Comparison of ENCODE assay signal across 28 mouse cellular contexts in genomic region chr2:33022846-33023245, GRCm38 (mm10). TPM values are rescaled to one million over a fixed set of nuclear protein-coding genes. Genes with fewer than 3 reads are reported as not detected.
A peak's percentile ranks its signal among the peaks of the same experiment; 100 is the strongest.
DNase-seq lines count a peak whose midpoint lies in the region; ATAC-seq and TF ChIP-seq lines count a peak whose summit lies in the region.
"Had no signal": no experiment of that assay in that cellular context is flagged by ENCODE, and none has a peak within 500 bp of the region (broad histone marks: within the 10 kb centered on the region; RNA-seq: fewer than 3 reads in every experiment).

No protein-coding gene starts in this region.

- WGBS in kidney, adult 2 months, result 38% methylated on average over 6 of the region's 6 CpGs
- WGBS in kidney, embryonic 14.5 days, result 46% methylated on average over 6 of the region's 6 CpGs
- 76% methylated on average over 6 of the region's 6 CpGs for WGBS in liver, postnatal 0 days (ENCODE audit: insufficient replicate concordance)
- WGBS in intestine, embryonic 16.5 days, result 82% methylated on average over 6 of the region's 6 CpGs

- DNase-seq in kidney, adult 2 months, result peak; percentile 51
- DNase-seq in kidney, adult 9 months, result peak; percentile 41
- peak; percentile 35 to 60 for DNase-seq in kidney, postnatal 25 days
- no peak for DNase-seq in liver, postnatal 0 days
- DNase-seq in right cerebral cortex, postnatal 14 days, result no peak
- DNase-seq: adrenal gland, adult 8-10 months; adrenal gland, postnatal 25 days; cerebellum, adult 11-12 months; cerebellum, adult 8-10 months; cerebellum, postnatal 10 days; cerebellum, postnatal 36 days; embryo, embryonic 11 days; gastrocnemius, postnatal 25 days; heart, adult 2 months; heart, postnatal 14 days; heart, postnatal 4 days had no signal

- H3K4me1 ChIP-seq in kidney, adult 2 months (ENCODE audit: control insufficient read depth, insufficient read depth, low read length), result no peaks in the 10 kb centered on the region
- H3K4me1 ChIP-seq in kidney, embryonic 14.5 days (ENCODE audit: control insufficient read depth, insufficient read depth, low read length), result no peaks in the 10 kb centered on the region; the same call in 1 of the 2 replicates
- 0 out of 2 replicates have a peak, but pooled peaks cover 3% of the 10 kb centered on the region for H3K4me1 ChIP-seq in liver, postnatal 0 days (ENCODE audit: insufficient read depth)
- no peaks in the 10 kb centered on the region for H3K4me1 ChIP-seq in intestine, embryonic 16.5 days (ENCODE audit: control insufficient read depth, insufficient read depth, low read length)
- H3K4me1 ChIP-seq: embryonic facial prominence, embryonic 10.5 days; embryonic facial prominence, embryonic 13.5 days; forebrain, embryonic 12.5 days; forebrain, embryonic 15.5 days had no signal

- TF ChIP-seq POLR2A in kidney, adult 2 months (IDR thresholded peaks at IDR 0.05; ENCODE audit: low read depth, low read length), result no peak

- no peak overlapping the region for H3K4me2 ChIP-seq in kidney, embryonic 14.5 days (replicated peaks; ENCODE audit: low read depth, low read length)
- no peak overlapping the region for H3K4me2 ChIP-seq in liver, postnatal 0 days (ENCODE audit: low read depth, low read length)
- H3K4me2 ChIP-seq in intestine, embryonic 16.5 days (ENCODE audit: low read depth, low read length), result no peak overlapping the region
- H3K4me2 ChIP-seq: embryonic facial prominence, embryonic 13.5 days; forebrain, embryonic 12.5 days; forebrain, embryonic 15.5 days; heart, embryonic 13.5 days; hindbrain, embryonic 14.5 days had no signal

- H3K27me3 ChIP-seq in kidney, adult 2 months (replicated peaks; ENCODE audit: control insufficient read depth, insufficient read depth, low read length), result no peaks in the 10 kb centered on the region
- no peaks in the 10 kb centered on the region for H3K27me3 ChIP-seq in kidney, embryonic 14.5 days (ENCODE audit: control insufficient read depth, insufficient read depth, low read length)
- no peaks in the 10 kb centered on the region for H3K27me3 ChIP-seq in liver, postnatal 0 days (ENCODE audit: insufficient read depth, low read length)
- no peaks in the 10 kb centered on the region for H3K27me3 ChIP-seq in intestine, embryonic 16.5 days (replicated peaks; ENCODE audit: control insufficient read depth, insufficient read depth, low read length)
- H3K27me3 ChIP-seq: embryonic facial prominence, embryonic 13.5 days; forebrain, embryonic 12.5 days; forebrain, embryonic 15.5 days had no signal

- H3K4me3 ChIP-seq in kidney, adult 2 months (ENCODE audit: insufficient read depth, low read depth, low read length), result no peak overlapping the region
- H3K4me3 ChIP-seq in kidney, embryonic 14.5 days (ENCODE audit: low read length), result no peak overlapping the region
- no peak overlapping the region for H3K4me3 ChIP-seq in liver, postnatal 0 days (ENCODE audit: low read depth, low read length)
- H3K4me3 ChIP-seq in intestine, embryonic 16.5 days (ENCODE audit: low read length), result no peak overlapping the region
- H3K4me3 ChIP-seq: embryonic facial prominence, embryonic 10.5 days; embryonic facial prominence, embryonic 13.5 days; erythroblast, embryonic 14.5 days; forebrain, embryonic 12.5 days; forebrain, embryonic 15.5 days; heart, adult 2 months; heart, embryonic 10.5 days; heart, embryonic 13.5 days had no signal

- H3K36me3 ChIP-seq in kidney, adult 2 months (ENCODE audit: control insufficient read depth, insufficient read depth, low read length), result no peaks in the 10 kb centered on the region
- no peaks in the 10 kb centered on the region for H3K36me3 ChIP-seq in kidney, embryonic 14.5 days (ENCODE audit: control insufficient read depth, insufficient read depth, low read length)
- no peaks in the 10 kb centered on the region for H3K36me3 ChIP-seq in liver, postnatal 0 days (replicated peaks; ENCODE audit: insufficient read depth, low read length)
- H3K36me3 ChIP-seq in intestine, embryonic 16.5 days (ENCODE audit: control insufficient read depth, insufficient read depth, low read length), result no peaks in the 10 kb centered on the region
- H3K36me3 ChIP-seq: embryonic facial prominence, embryonic 10.5 days; forebrain, embryonic 12.5 days; forebrain, embryonic 15.5 days; heart, embryonic 10.5 days had no signal

- H3K9me3 ChIP-seq in kidney, embryonic 14.5 days (ENCODE audit: control insufficient read depth, low read length), result no peaks in the 10 kb centered on the region
- H3K9me3 ChIP-seq in liver, postnatal 0 days (ENCODE audit: low read length), result no peaks in the 10 kb centered on the region
- H3K9me3 ChIP-seq in intestine, embryonic 16.5 days (ENCODE audit: control insufficient read depth, low read length), result no peaks in the 10 kb centered on the region
- H3K9me3 ChIP-seq: embryonic facial prominence, embryonic 10.5 days; embryonic facial prominence, embryonic 13.5 days; forebrain, embryonic 12.5 days; forebrain, embryonic 15.5 days; heart, embryonic 10.5 days; heart, embryonic 13.5 days had no signal

- no peak for ATAC-seq in kidney, embryonic 14.5 days (ENCODE audit: low FRiP score, low TSS enrichment)
- ATAC-seq in liver, postnatal 0 days, result no peak
- no peak for ATAC-seq in intestine, embryonic 16.5 days
- ATAC-seq: activated CD4-positive, CD25-positive, alpha-beta regulatory T cell, adult 4 months; CD4-positive, CD25-positive, alpha-beta regulatory T cell, adult 4 months; forebrain, embryonic 15.5 days had no signal

- TF ChIP-seq EP300 in liver, postnatal 0 days (IDR thresholded peaks at IDR 0.05; ENCODE audit: low read depth), result no peak

- H3K27ac ChIP-seq in kidney, adult 2 months (ENCODE audit: insufficient read depth, low read depth, low read length), result no peak overlapping the region
- no peak overlapping the region for H3K27ac ChIP-seq in kidney, embryonic 14.5 days (ENCODE audit: low read depth, low read length)
- H3K27ac ChIP-seq in liver, postnatal 0 days (ENCODE audit: low read depth), result no peak overlapping the region
- no peak overlapping the region for H3K27ac ChIP-seq in intestine, embryonic 16.5 days (ENCODE audit: low read length)
- H3K27ac ChIP-seq: embryonic facial prominence, embryonic 10.5 days; embryonic facial prominence, embryonic 13.5 days; forebrain, embryonic 12.5 days; forebrain, embryonic 15.5 days; heart, adult 2 months; heart, embryonic 10.5 days; heart, embryonic 13.5 days; hindbrain, embryonic 14.5 days had no signal

- H3K9ac ChIP-seq in kidney, embryonic 14.5 days (ENCODE audit: low read depth, low read length), result no peak overlapping the region
- H3K9ac ChIP-seq in liver, postnatal 0 days (replicated peaks), result no peak overlapping the region
- no peak overlapping the region for H3K9ac ChIP-seq in intestine, embryonic 16.5 days (ENCODE audit: low read depth, low read length)
- H3K9ac ChIP-seq: embryonic facial prominence, embryonic 13.5 days; forebrain, embryonic 12.5 days; forebrain, embryonic 15.5 days; heart, embryonic 13.5 days; hindbrain, embryonic 14.5 days had no signal

- no peak for TF ChIP-seq CTCF in kidney, adult 2 months (conservative IDR thresholded peaks at IDR 0.05; ENCODE audit: insufficient read depth, insufficient read length, low read depth, low read length)
- TF ChIP-seq CTCF in liver, postnatal 0 days (IDR thresholded peaks at IDR 0.05; ENCODE audit: low read depth), result no peak

RNA-seq across cellular contexts. Expression of gene Slc2a8, which starts 41.0 kb away (rescaled TPM):
- 51.1 and 51.9 TPM in 2 replicates for polyA plus RNA-seq in kidney, adult 2 months (2012; rRNA removed)
- 19.0 and 21.1 TPM in 2 replicates for polyA plus RNA-seq in kidney, embryonic 14.5 days (2014; fragmentation: Nextera tagmentation; extraction: Ambion mirVana)
- polyA plus RNA-seq in liver, postnatal 0 days (2015; fragmentation: Nextera tagmentation; extraction: Ambion mirVana), result 11.7 and 11.8 TPM in 2 replicates
- 21.5 and 26.6 TPM in 2 replicates for polyA plus RNA-seq in intestine, embryonic 16.5 days (2015; fragmentation: Nextera tagmentation; extraction: Ambion mirVana)

Comparison
In these comparisons a context has a peak if more than half of its experiments do, and no peak if none do; other contexts are left out.
1. DNase-seq: peak in kidney, adult 2 months (single experiment), kidney, adult 9 months (single experiment) and kidney, postnatal 25 days (2 of 2); none in liver, postnatal 0 days (single experiment) and right cerebral cortex, postnatal 14 days (single experiment).